Mouse (Mus musculus): ENCODE results near the gene Acadsb. TPM values are rescaled to one million over a fixed set of nuclear protein-coding genes. Genes with fewer than 3 reads are reported as not detected.
"Not testable (repeated sequence)": the region's sequence is repeated elsewhere in the genome, so short reads cannot be mapped to it uniquely, and the experiment has no call there.

Acadsb gene
- 84.0 and 87.5 TPM in 2 replicates for polyA plus RNA-seq (2016; fragmentation: Nextera tagmentation; extraction: Ambion mirVana)

GRCm38 (mm10) chr7:131410416-131411058 lies at the start of gene Acadsb, which contains the start of gene Ikzf5:
Gene Acadsb, plus strand, starts transcription at chr7:131410601.
Gene Ikzf5, minus strand, starts transcription at chr7:131410521.
- WGBS: under 1% methylated on average over 42 of the region's 42 CpGs
- no peaks in the 10 kb centered on the region; the same call in 1 of the 2 replicates for H3K36me3 ChIP-seq (replicated peaks)
- ATAC-seq (ENCODE audit: low FRiP score): peak; percentile 99

GRCm38 (mm10) chr7:131362269-131362614 lies 48.2 kb upstream of the Acadsb start:
- ATAC-seq (ENCODE audit: low FRiP score): peak; percentile 87
- Histone ChIP-seq H3K9me3 (no peaks in the 10 kb centered on the region), H3K27me3 (peaks cover 5% of the 10 kb centered on the region), H3K4me3 (replicated peaks) (peak overlapping the region; percentile 78), H3K36me3 (replicated peaks) (peaks cover 17% of the 10 kb centered on the region), H3K27ac (peak overlapping the region; percentile 82), H3K9ac (peak overlapping the region; percentile 81), H3K4me1 (peaks cover 15% of the 10 kb centered on the region), H3K4me2 (peak overlapping the region; percentile 73)
- whole genome bisulfite sequencing: under 1% methylated on average over 35 of the region's 35 CpGs

More at GRCm38 (mm10) chr7:131410416-131411058, at the start of gene Acadsb, which contains the start of gene Ikzf5:
- Histone ChIP-seq H3K4me2 (peak within 1 kb of the TSS; percentile 65), H3K9me3 (no peaks in the 10 kb centered on the region), H3K9ac (peak within 1 kb of the TSS; percentile 93), H3K27ac (peak within 1 kb of the TSS; percentile 74), H3K4me3 (replicated peaks) (peak within 1 kb of the TSS; percentile 79), H3K4me1 (peaks cover 20% of the 10 kb centered on the region), H3K27me3 (no peaks in the 10 kb centered on the region)

DNA sequence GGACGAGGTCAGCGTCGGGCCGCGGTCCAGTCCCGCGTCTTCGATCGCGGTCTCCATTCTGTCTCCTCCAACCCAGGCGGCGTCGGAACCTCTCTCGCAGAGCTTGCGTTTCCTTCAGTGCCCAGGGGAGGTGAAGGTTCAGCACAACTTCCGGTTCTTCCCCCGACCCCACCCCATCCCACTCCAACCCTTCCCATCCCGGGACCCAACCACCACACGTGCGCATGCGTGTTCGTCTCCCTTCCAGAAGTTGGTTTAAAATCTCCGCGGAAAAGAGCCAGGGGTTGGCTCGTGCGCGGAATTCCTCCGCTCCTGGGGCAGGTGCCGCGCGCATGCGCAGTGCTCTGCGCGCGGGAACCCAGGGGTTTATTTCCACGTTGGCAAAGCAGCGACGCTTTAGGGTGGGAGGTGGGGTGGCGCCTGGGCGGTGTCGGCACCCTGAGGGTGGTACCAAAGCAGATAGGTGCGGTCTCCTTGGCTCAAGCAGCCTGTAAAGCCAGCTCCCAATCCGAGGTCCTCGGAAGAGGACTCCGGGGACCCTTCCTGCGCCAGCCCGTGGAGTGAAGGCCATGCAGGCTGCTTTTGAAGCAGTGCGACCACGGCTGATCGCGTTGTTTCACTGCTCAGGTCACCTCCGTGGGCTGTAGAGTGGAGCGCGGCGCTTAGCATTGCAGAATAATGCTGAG lies 47.6 kb upstream of the Acadsb start, which contains the start of gene 2310057M21Rik:
Gene 2310057M21Rik (minus strand): TSS at position 145 of the 686 bp plus-strand sequence.
- Histone ChIP-seq H3K36me3 (replicated peaks) (peaks cover 12% of the 10 kb centered on the region), H3K4me2 (peak within 1 kb of the TSS; percentile 73), H3K4me1 (peaks cover 15% of the 10 kb centered on the region), H3K27ac (peak within 1 kb of the TSS; percentile 82), H3K9ac (peak within 1 kb of the TSS; percentile 81), H3K9me3 (no peaks in the 10 kb centered on the region), H3K27me3 (peaks cover 6% of the 10 kb centered on the region), H3K4me3 (replicated peaks) (peak within 1 kb of the TSS; percentile 78)
- under 1% methylated on average over 55 of the region's 55 CpGs for whole genome bisulfite sequencing
- ATAC-seq (ENCODE audit: low FRiP score): peak; percentile 97

DNA sequence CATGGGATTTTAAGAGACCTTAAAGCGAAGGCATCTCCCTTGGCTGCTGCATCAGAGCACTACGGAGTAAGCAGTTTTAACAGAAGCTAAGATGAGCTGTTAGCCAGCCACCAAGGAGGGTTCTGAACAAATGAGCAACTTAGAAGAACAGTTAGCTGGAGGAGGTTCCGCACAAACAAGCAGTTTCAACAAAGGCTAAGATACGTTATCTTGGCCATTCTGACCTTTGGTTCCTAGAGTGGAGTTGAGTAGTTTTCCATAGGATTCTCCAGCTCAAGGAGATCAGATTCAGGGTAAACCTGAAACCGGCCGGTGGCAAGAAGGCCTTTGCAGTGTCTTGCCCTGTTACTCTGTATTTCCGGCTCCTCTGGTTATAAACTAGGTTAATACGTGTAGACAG lies 46.3 kb upstream of the Acadsb start:
- H3K36me3 ChIP-seq (replicated peaks): no peaks in the 10 kb centered on the region
- ATAC-seq (ENCODE audit: low FRiP score): no peak
- H3K4me2 ChIP-seq: no peak overlapping the region
- H3K4me1 ChIP-seq: peaks cover 15% of the 10 kb centered on the region
- no peak overlapping the region for H3K27ac ChIP-seq
- no peaks in the 10 kb centered on the region for H3K9me3 ChIP-seq
- H3K4me3 ChIP-seq (replicated peaks): no peak overlapping the region
- WGBS: 94% methylated on average over 8 of the region's 8 CpGs
- no peak overlapping the region for H3K9ac ChIP-seq
- peaks cover 6% of the 10 kb centered on the region for H3K27me3 ChIP-seq

- H3K27ac ChIP-seq: peak within 1 kb of the TSS; percentile 90
- no peaks in the 10 kb centered on the region for H3K36me3 ChIP-seq (replicated peaks)
- peak within 1 kb of the TSS; percentile 78 for H3K4me2 ChIP-seq
- peaks cover 11% of the 10 kb centered on the region; the same call in 1 of the 2 replicates for H3K4me1 ChIP-seq
- ATAC-seq (ENCODE audit: low FRiP score): peak; percentile 95
- H3K9me3 ChIP-seq: no peaks in the 10 kb centered on the region
- H3K27me3 ChIP-seq: peaks cover 4% of the 10 kb centered on the region; the same call in 1 of the 2 replicates
- peak within 1 kb of the TSS; percentile 93 for H3K9ac ChIP-seq
- peak within 1 kb of the TSS; percentile 78 for H3K4me3 ChIP-seq (replicated peaks)
- 6% methylated on average over 46 of the region's 47 CpGs for WGBS
Observed at GRCm38 (mm10) chr7:131370648-131371469, 39.5 kb upstream of the Acadsb start, which contains the start of gene Pstk. Gene Pstk, plus strand, starts transcription at chr7:131371141.

GRCm38 (mm10) chr7:131371470-131371860 lies 38.9 kb upstream of the Acadsb start:
- no peaks in the 10 kb centered on the region for H3K36me3 ChIP-seq (replicated peaks)
- H3K9me3 ChIP-seq: no peaks in the 10 kb centered on the region
- peak overlapping the region; percentile 93 for H3K9ac ChIP-seq
- peak overlapping the region; percentile 78 for H3K4me3 ChIP-seq (replicated peaks)
- WGBS: 9% methylated on average over 9 of the region's 9 CpGs
- H3K4me2 ChIP-seq: peak overlapping the region; percentile 78
- peak; percentile 49 for ATAC-seq (ENCODE audit: low FRiP score)
- H3K4me1 ChIP-seq: peaks cover 11% of the 10 kb centered on the region; the same call in 1 of the 2 replicates
- peak overlapping the region; percentile 90 for H3K27ac ChIP-seq
- H3K27me3 ChIP-seq: peaks cover 4% of the 10 kb centered on the region; the same call in 1 of the 2 replicates

DNA sequence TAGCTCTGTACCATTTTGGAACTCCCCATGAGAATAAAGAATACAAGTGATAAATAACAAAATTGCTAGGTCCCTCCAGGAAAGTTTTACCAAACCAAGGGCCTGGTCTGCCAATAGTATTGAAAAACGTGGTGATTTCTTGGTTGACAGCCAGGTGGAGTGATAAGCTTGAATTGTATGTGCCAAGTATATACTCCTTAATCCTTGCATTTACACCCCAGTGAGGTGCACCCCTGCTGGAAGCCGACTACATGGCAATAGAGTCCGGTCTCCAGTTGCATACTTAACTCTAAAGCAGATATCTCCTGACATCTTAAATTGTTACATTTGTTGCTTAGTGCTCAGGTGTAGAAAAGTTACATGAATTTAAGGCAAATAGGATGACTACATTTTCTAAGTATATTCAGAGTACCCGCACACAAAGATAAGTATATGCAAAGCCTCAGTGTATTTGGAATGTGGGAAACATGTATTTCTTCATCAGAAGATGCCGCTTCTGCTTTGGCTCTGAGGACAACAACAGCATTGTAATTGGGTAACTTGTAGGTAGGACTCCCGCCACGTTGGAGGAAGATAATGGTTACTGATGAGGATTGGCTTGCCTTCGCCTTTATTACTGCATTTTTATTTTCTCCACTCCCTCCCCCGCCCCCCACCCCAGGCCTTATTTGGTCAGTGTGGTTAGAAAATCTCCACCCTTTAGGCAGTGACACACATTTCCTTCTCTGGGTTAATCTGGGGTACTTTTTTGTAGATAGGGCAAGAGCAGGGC lies 38.3 kb upstream of the Acadsb start:
- peaks cover 11% of the 10 kb centered on the region; the same call in 1 of the 2 replicates for H3K4me1 ChIP-seq
- peak overlapping the region; percentile 93; the same call in 1 of the 2 replicates for H3K9ac ChIP-seq
- H3K4me3 ChIP-seq (replicated peaks): peak overlapping the region; percentile 78
- H3K27ac ChIP-seq: no peak overlapping the region
- no peaks in the 10 kb centered on the region for H3K9me3 ChIP-seq
- peaks cover 3% of the 10 kb centered on the region; the same call in 1 of the 2 replicates for H3K27me3 ChIP-seq
- no peaks in the 10 kb centered on the region for H3K36me3 ChIP-seq (replicated peaks)
- peak overlapping the region; percentile 78 for H3K4me2 ChIP-seq
- WGBS: 73% methylated on average over 9 of the region's 9 CpGs
- no peak for ATAC-seq (ENCODE audit: low FRiP score)

DNA sequence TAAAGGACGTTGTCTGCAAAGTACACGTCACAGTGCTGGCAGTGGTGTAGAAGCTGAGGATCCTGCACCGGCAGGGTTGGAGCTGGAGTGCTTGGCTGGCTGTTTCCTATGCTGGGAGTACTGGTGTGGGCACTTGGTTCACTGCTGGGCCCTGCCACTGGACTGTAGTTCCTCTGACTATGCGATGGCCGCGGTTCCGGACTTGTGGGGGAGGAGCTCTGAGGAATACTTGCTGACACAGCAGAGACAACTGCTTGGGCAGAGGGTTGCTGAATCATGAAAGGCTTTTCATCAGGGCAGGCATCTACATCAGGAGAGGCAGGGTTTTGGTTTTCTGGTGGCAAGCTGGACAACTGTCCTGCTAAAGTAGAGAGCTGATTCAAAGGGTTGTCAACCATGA lies 18.6 kb upstream of the Acadsb start:
- not testable (repeated sequence) for H3K27me3 ChIP-seq; H3K9ac ChIP-seq; H3K4me3 ChIP-seq (replicated peaks); H3K9me3 ChIP-seq; H3K27ac ChIP-seq; H3K4me1 ChIP-seq; H3K4me2 ChIP-seq; ATAC-seq (ENCODE audit: low FRiP score)
- H3K36me3 ChIP-seq (replicated peaks): peaks cover 32% of the 10 kb centered on the region
- WGBS: 90% methylated on average over 7 of the region's 7 CpGs

- H3K9ac ChIP-seq: peak overlapping the region; percentile 93
- H3K4me3 ChIP-seq (replicated peaks): peak overlapping the region; percentile 79
- peaks cover 20% of the 10 kb centered on the region for H3K4me1 ChIP-seq
- WGBS: 9% methylated on average over 16 of the region's 16 CpGs
- no peak overlapping the region; the same call in 1 of the 2 replicates for H3K27ac ChIP-seq
- H3K27me3 ChIP-seq: no peaks in the 10 kb centered on the region
- no peak for ATAC-seq (ENCODE audit: low FRiP score)
- H3K4me2 ChIP-seq: peak overlapping the region; percentile 65
- no peaks in the 10 kb centered on the region for H3K9me3 ChIP-seq
- H3K36me3 ChIP-seq (replicated peaks): no peaks in the 10 kb centered on the region; the same call in 1 of the 2 replicates
Observed at GRCm38 (mm10) chr7:131409321-131409987, 947 bp upstream of the Acadsb start.

DNA sequence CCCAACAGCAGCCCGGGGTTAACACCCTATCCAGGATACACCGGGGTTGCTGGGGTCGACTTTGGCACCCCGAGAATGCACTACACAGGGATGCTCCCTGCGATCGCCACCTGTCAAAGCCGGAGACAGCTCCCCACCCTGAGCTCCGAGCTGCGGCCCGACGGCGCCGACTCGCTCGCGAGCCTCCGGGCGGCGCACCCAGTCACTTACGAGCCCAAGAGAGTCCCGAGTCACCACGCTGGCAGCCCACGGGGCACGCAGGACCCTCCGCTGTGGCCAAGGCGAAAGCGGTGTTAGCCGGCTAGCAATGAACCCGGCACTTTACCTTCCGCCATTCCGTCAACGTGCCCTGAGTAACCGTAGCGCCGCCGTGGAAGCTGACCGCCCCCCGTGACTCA lies 414 bp upstream of the Acadsb start:
- peak overlapping the region; percentile 79 for H3K4me3 ChIP-seq (replicated peaks)
- H3K4me2 ChIP-seq: peak overlapping the region; percentile 65
- no peaks in the 10 kb centered on the region for H3K27me3 ChIP-seq
- ATAC-seq (ENCODE audit: low FRiP score): peak; percentile 67
- H3K4me1 ChIP-seq: peaks cover 20% of the 10 kb centered on the region
- H3K36me3 ChIP-seq (replicated peaks): no peaks in the 10 kb centered on the region; the same call in 1 of the 2 replicates
- H3K27ac ChIP-seq: peak overlapping the region; percentile 74; the same call in 1 of the 2 replicates
- peak overlapping the region; percentile 93 for H3K9ac ChIP-seq
- no peaks in the 10 kb centered on the region for H3K9me3 ChIP-seq
- WGBS: under 1% methylated on average over 38 of the region's 38 CpGs

Data from forebrain, embryonic 12.5 days (tissue).